Mouse (Mus musculus) bone marrow, adult 2 months (tissue): ENCODE data around the gene Mknk2.

ENCODE experiments used
- CTCF ChIP-seq: fragments of 200-500 bp; IDR thresholded peaks from 2 replicates; pipeline ENCODE4 v1.5.1; 2011; ENCODE audit warnings: low read length, control low read depth; ENCODE audit not compliant: control insufficient read depth, insufficient read depth
- POLR2A ChIP-seq: fragments of 200-500 bp; IDR thresholded peaks from 2 replicates; pipeline ENCODE4 v1.6.1; 2011; ENCODE audit warnings: low read depth, mild to moderate bottlenecking, control low read depth, low read length, borderline replicate concordance; ENCODE audit not compliant: control insufficient read depth

DNA sequence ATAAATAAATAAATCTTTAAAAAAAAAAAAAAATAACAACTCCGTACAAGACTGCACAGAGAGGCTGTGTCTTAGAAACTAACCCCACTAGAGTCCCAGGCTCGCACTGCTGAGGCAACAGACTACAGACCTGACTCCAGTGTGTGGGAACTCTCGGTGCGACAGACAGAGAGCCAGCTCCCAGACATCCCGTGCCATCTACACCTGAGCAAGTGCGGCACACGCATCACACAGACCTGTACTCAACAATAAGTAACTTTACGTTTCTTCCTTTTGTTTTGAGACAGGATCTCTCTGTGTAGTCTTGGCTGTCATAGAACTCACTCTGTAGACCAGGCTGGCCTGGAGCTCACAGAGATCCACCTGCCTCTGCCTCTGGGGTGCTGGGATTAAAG lies 19.5 kb upstream of the Mknk2 start:
- TF ChIP-seq CTCF (no peak), POLR2A (no peak)
